8 mouse cellular contexts compared by ENCODE assay signal in genomic region chr13:39440907-39441306, GRCm38 (mm10).
DNase-seq lines count a peak whose midpoint lies in the region; ATAC-seq lines count a peak whose summit lies in the region.

No protein-coding gene starts in this region.

- H3K27ac ChIP-seq in liver, embryonic 11.5 days (ENCODE audit: low read depth, low read length), result no peak overlapping the region
- H3K27ac ChIP-seq in neural tube, embryonic 14.5 days (ENCODE audit: low read depth, low read length), result no peak overlapping the region

- H3K36me3 ChIP-seq in liver, embryonic 11.5 days (ENCODE audit: control insufficient read depth, insufficient read depth, low read length), result no peaks in the 10 kb centered on the region
- H3K36me3 ChIP-seq in neural tube, embryonic 14.5 days (ENCODE audit: control insufficient read depth, insufficient read depth, low read length), result no peaks in the 10 kb centered on the region

- DNase-seq in spleen, postnatal 10 days (ENCODE audit: low spot score in 2 of 2), result peak; percentile 4 to 36
- no peak for DNase-seq in spleen, adult 12 weeks (ENCODE audit: low spot score)
- peak; percentile 67 for DNase-seq in cerebellum, adult 8-10 months
- DNase-seq in frontal cortex, adult 2 months (ENCODE audit: extremely low spot score in 1 of 2, low spot score in 1 of 2), result peak; percentile 11 to 75
- DNase-seq in kidney, adult 9 months, result peak; percentile 61
- peak; percentile 35 for DNase-seq in liver, embryonic 11.5 days (ENCODE audit: low spot score)
- DNase-seq in urinary bladder, postnatal 14 days (ENCODE audit: low spot score), result peak; percentile 38

- no peak overlapping the region for H3K4me2 ChIP-seq in liver, embryonic 11.5 days
- no peak overlapping the region for H3K4me2 ChIP-seq in neural tube, embryonic 14.5 days (ENCODE audit: low read depth, low read length)

- H3K4me1 ChIP-seq in liver, embryonic 11.5 days (replicated peaks; ENCODE audit: control insufficient read depth, insufficient read depth, low read length), result no peaks in the 10 kb centered on the region
- H3K4me1 ChIP-seq in neural tube, embryonic 14.5 days (ENCODE audit: control insufficient read depth, insufficient read depth, low read length), result no peaks in the 10 kb centered on the region

- ATAC-seq in liver, embryonic 11.5 days (replicated peaks; ENCODE audit: low FRiP score), result no peak
- peak; percentile 74 for ATAC-seq in neural tube, embryonic 14.5 days (ENCODE audit: low read depth)

- no peaks in the 10 kb centered on the region for H3K9me3 ChIP-seq in liver, embryonic 11.5 days (ENCODE audit: control insufficient read depth, low read length)
- no peaks in the 10 kb centered on the region for H3K9me3 ChIP-seq in neural tube, embryonic 14.5 days (ENCODE audit: control insufficient read depth, low read length)

- 22% methylated on average over 8 of the region's 8 CpGs for WGBS in liver, embryonic 11.5 days
- WGBS in neural tube, embryonic 14.5 days, result 21% methylated on average over 8 of the region's 8 CpGs

- H3K9ac ChIP-seq in liver, embryonic 11.5 days (ENCODE audit: low read depth, low read length), result no peak overlapping the region
- no peak overlapping the region for H3K9ac ChIP-seq in neural tube, embryonic 14.5 days (replicated peaks; ENCODE audit: low read depth, low read length)

- H3K27me3 ChIP-seq in liver, embryonic 11.5 days (replicated peaks; ENCODE audit: control insufficient read depth, insufficient read depth, low read length), result no peaks in the 10 kb centered on the region
- no peaks in the 10 kb centered on the region for H3K27me3 ChIP-seq in neural tube, embryonic 14.5 days (ENCODE audit: control insufficient read depth, insufficient read depth, low read length)

- no peak overlapping the region for H3K4me3 ChIP-seq in liver, embryonic 11.5 days (ENCODE audit: low read depth, low read length)
- no peak overlapping the region for H3K4me3 ChIP-seq in neural tube, embryonic 14.5 days (ENCODE audit: low read depth, low read length)
